Mouse (Mus musculus) retina, postnatal 7 days (tissue): ENCODE measurements around the gene Dpm2.

ENCODE experiments used
- DNase-seq: peaks from one replicate; pipeline ENCODE4 v3.0.0-alpha.2; 2012; ENCODE audit warnings: low read depth, low spot score

Gene Dpm2

DNA sequence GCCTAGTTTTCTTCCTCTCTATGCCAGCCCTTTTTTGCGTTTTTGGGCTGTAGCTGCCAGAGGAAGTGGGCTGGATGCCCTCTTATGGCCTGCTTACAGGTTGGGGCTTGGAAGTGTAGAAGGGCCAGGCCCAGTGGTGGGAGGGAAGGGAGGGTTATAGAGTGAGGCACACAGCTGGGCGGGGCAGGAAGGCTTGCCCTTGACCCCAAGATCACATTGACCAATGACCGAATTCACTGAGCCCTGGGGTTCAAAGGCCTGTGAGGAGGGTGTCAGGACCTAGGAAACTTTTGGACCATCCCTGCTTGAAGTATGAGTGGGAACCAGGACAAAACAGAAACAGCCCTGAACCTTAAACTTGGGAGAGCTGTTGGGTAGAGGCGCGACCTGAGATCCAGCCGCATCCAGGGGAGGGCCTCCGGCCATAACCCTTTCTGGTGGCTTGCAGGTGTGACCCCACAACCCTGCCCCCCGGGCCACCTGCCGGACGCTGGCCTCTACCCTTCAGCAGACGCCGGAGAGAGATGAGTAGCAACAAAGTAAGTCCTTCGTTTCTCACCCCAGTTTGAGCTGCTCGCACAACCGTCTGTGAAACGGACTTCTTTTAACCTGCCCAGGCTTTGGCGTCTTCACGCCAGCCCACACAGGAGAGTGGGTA is 38.2 kb downstream of the Dpm2 start:
- DNase-seq: no peak

DNA sequence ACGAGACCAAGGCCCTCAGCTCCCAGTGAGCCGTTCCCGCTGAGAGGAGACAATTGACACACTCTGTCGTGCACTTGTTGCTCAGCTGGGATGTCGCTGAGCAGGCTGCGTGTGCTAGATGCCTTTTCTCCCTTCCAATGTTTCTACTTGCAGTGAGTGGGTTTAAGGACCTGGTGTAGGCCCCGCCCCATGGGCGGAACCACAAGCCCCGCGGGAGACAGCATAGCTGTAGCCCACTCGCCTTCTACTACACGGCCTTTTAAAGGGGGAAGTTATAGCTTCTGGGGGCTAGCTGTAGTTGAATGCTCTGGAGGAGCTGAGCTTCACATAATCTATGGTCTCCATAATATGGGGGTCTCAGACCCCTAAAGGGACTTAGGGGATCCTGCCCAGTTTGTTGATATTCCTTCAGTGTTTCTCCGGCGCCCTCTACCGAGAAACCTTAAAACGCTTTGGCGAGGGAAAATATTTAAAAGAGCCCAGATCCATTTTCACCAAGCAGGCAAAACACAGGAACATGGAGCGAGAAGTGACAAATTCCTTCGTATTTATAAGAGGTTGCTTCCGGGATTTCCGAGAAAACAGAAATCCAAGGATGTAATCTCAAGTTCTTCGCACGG is 40.1 kb downstream of the Dpm2 start:
- no peak for DNase-seq

DNA sequence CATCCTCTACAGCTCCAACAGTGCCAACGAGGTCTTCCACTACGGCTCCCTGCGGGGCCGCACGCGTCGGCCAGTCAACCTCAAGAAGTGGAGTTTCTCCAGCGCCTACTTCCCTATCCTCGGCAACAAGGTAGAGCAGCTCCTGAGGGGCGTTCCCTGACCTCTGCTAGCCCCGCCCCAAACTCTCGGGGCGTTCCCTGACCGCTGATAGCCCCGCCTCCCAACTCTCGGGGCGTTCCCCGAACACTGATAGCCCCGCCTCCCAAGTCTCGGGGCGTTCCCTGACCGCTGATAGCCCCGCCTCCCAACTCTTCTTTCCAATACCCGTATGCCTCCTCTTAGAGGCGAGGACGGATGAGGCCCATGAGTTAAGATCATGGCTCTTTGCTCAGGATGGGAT is 41.6 kb downstream of the Dpm2 start:
- DNase-seq: no peak

DNA sequence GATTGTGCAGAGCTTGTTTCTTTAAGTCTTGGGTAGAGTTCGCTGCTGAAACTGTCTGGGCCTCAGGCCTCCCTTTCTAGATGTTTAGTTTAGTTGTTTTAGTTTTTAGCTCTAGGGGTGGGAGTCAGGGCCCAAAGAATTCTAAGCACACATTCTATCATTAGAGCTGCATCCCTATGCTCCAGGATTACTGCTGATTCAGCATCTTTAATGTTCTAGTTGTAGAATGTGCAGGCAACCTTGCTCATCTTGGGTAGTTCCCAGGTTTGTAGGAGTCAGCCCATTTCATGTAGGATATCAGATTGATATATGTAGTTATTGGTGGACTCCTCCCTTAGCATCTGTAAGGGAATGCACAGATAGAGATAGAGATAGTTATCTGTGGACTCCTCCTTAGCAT is 46.5 kb downstream of the Dpm2 start:
- no peak for DNase-seq

DNA sequence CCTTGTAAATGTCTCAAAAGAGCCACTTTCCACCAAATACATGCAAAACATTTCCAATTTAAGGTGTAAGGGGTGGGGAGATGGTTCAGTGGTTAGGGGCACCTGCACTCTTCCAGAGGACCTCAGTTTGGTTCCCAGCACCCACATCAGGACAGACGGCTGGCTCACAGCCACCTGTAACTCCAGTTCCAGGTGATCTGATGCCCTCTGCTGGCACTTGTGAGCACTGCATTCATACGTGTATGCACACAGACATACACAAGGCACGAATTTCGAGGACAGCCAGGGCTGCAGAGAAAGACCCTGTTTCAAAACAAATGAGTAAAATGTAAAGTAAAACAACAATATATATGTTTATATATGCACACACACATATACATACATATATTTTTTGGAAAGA is 46.9 kb downstream of the Dpm2 start:
- no peak for DNase-seq

DNA sequence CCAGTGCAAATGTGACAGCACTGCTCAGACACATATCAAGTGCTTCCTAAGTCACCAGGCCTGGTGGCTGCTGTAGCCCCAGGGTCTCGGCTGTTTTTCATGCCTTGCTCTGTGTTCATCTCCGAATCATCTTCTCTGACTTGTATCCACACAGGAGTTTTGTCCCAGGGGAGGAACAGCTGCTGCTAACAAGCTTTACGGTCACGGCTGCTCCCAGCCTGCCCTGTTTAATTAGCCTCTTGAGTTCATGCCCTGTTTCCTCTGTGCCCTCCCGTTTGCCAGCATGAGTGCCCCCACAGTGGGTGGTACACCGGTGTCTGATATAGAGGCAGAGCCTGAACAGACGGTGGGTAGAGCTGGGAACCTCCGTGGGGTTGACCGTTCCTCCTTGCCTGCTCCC is 47.4 kb downstream of the Dpm2 start:
- DNase-seq: no peak

DNA sequence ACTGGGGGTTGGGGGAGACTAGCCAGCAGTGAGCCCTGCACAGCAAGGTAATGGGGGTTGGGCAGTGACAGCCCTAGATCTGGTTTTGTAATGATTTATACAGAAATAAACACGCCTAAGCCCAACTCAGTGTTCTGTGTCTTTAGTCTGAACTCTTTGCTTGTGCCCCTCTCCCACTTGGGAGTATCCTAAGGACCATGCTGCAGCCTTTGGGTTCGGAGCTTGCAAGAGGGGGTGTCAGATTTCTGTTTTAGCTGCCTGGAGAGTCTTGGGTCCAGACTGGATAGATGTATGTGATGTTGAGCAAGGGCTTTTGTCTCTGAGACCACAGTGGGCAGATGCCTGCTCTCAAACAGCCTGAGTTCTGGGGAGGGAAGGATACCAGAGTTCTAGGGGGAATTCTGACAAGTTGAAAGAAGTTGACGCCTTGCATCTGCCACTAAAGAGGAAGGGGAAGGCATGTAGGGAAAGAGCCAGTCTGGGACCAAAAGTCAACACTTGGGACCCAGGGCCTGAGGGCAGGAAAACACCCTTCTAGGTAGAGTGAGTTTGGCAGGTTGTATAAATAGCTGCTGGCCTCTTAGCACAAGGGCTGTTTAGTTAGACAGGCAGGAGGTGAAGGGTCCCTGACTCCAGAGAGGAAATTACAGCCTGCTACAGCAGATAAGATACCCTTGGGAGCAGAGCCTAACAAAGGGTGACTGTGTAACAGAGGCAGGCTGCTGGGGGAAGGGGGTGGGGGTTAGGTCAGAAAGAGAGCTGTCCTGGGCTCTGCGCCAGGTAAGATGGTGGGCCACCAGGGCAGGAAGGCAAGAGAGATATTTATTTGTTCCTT is 50.2 kb downstream of the Dpm2 start:
- no peak for DNase-seq

DNA sequence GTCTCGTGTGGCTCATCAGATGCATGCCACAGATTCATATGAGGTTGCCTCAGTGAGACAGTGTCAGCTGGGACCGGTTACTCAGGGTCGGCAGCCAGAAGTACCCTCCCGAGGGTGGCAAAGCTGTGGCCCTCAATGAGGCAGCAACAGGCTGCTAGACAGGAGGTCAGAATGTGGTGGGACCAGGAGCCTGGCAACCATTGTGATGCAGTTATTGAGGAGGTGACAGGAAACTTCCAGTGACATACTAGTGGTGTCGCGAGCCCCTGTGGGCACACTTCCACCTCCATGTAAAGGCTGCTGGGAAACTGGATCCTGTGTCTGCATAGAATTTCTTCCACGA is 50.8 kb downstream of the Dpm2 start, which contains the start of gene Ak1:
Ak1 (plus strand) TSS at position 242 of the 343 bp plus-strand sequence.
- DNase-seq: no peak
